Mouse (Mus musculus): Measurements from ENCODE around the gene Ccin.

Gene Ccin

GRCm38 (mm10) chr4:43974914-43975616 is 8.2 kb upstream of the Ccin start:
- DNase-seq (ENCODE audit: low spot score), result no peak

DNA sequence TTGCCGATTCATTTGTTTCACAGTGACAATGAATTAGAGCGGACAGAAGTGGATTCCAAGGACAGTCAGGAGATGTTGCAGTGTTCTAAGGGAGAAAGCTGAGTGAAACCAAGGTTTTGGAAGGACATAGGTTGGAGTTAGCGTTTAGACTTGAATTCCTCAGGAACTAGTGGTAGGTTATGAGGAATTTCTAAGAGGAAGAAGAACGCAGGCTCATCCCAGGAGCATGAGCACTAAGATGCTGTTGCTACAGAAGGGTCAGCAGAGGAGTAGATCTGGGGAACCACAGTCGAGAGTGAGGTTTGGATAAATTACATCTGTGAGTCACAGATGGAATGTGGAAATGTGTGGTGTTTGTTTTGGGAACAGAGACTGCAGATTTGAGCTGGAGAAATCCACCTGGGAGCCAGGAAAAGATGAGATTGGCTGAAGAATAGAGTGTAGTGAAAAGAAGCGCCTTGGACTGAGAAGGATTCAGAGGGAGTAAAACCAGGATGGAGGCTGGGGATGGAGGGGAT is 7.0 kb upstream of the Ccin start:
- DNase-seq (ENCODE audit: low spot score), result no peak

GRCm38 (mm10) chr4:43978521-43979443 is 4.5 kb upstream of the Ccin start:
- peak; percentile 82 for DNase-seq (ENCODE audit: low spot score)

DNA sequence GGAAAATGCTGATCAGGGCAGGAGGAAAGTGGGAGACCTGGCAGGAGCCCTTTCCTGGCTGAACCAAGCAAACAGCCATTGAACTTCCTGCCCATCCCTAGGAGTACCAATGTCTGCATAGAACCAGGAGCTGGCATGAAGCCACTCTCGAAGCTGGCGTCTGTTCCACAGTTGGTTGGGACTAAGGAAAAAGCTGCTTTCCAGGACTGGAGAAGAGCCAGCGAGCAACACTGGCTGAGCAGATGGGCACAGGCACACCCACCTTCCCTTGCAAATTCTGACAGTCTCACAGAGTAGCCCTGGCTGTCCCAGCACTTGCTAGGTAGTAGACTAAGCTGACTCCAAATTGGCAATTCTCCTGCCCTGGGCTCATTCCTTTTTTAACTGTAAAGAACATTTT is 3.5 kb upstream of the Ccin start:
- DNase-seq (ENCODE audit: low spot score), result peak; percentile 68

GRCm38 (mm10) chr4:43980236-43980635 is 3.0 kb upstream of the Ccin start:
- peak; percentile 42 for DNase-seq (ENCODE audit: low spot score)

GRCm38 (mm10) chr4:43980846-43981245 is 2.4 kb upstream of the Ccin start:
- peak; percentile 19 for DNase-seq (ENCODE audit: low spot score)

- DNase-seq (ENCODE audit: low spot score), result peak; percentile 28
Observed at GRCm38 (mm10) chr4:43981251-43981650, 2.0 kb upstream of the Ccin start.

- DNase-seq (ENCODE audit: low spot score), result peak; percentile 98
Observed at GRCm38 (mm10) chr4:43982053-43982732, 1.1 kb upstream of the Ccin start.

GRCm38 (mm10) chr4:43983756-43984155 is 473 bp downstream of the Ccin start:
- no peak for DNase-seq (ENCODE audit: low spot score)

GRCm38 (mm10) chr4:43984326-43984725 is 1.0 kb downstream of the Ccin start:
- no peak for DNase-seq (ENCODE audit: low spot score)

DNA sequence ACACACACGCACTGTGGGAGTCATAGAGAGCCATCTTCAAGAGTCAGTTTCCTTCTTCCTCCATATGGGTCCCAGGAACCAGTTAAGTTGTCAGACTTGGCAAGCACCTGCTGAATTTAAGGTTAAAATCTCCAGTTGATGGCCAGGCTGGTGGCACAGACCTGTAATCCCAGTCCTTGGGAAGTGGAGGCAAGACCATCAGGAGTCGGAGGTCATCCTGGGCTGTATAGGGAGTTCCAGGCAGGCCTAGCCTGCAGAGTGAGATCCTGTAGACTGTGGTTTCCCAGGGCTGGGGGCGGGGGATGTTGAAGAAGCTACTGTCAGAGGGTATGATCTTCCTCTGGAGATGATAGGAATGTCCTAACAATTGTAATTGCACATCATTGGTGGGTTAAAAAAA is 5.7 kb downstream of the Ccin start:
- DNase-seq (ENCODE audit: low spot score), result no peak

DNA sequence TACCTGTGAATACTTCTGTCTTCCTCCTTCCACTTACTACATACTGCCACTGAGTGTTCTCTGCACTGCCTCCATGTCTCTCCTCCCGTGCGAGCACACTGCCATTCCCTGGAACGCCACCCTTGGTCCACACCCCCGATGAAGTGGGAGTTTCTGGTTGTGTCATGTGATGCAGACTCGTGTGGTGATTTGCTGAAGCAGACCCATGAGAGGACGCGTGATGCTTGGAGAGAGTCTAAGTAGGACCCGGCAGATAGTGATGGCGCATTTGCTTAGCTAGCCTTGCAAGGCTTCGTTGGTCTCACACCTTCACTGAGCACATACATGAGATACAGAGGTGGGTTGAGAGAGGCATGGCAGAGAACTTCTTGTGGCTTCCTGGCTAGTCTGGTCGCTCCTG is 9.8 kb downstream of the Ccin start:
- DNase-seq (ENCODE audit: low spot score), result no peak

DNA sequence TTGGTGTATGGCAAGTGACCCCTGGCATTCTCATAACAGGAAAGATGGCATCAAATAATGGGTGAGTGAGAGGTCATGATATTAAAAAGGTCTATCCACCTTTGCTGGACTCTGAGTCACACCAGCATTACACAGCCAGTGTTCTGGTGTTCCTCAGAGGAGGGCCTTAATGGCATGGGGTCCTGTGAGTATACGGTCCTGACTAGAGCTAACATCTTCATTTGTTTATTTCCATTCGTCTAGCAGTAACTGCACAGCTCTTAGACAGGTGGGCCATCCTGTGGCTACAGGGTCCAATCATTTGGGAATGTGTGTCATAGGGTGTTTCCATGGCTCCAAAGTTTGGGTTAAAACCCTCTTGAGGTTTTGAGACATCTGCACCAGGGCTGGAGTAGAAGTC is 11.1 kb downstream of the Ccin start:
- no peak for DNase-seq (ENCODE audit: low spot score)

DNA sequence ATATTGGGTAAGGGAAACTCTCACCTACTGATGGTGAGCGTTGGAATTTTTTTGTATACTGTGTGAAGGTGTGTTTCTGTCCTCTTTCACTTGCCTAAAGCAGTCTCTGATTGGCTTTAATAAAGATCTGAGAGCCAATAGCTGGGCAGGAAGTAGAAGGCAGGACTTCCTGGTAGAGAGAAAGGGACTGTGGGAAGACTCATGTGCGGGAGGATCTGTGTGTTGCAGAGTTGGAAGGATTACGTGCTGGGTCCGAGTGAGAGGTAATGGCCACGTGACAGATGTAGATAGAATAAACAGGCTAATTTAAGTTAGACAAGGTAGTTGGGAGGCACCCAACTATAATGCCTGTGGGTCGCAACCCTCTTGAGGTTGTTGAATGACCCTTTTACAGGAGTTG is 20.3 kb downstream of the Ccin start:
- no peak for DNase-seq (ENCODE audit: low spot score)

DNA sequence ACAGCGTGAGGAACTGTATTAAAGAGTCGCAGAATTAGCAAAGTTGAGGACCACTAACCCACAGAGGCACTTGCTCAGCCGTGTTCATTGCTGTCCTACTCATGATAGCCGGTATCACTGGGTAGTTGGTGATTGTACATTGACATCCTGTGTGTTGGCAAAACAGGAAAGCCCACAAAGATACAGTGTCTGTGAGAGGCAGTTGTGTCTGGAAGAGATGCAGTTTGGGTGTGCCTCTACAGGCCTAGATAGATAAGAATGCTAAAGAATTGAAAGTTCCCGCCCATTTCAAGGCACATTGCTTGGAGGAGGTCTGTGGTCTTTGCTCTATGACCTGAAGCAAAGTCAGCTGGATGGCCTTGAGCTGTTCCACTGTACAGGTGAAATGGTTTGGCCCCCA is 20.8 kb downstream of the Ccin start, which contains the start of gene Clta:
Clta (plus strand) TSS at position 327 of the 400 bp plus-strand sequence.
- no peak for DNase-seq (ENCODE audit: low spot score)

DNA sequence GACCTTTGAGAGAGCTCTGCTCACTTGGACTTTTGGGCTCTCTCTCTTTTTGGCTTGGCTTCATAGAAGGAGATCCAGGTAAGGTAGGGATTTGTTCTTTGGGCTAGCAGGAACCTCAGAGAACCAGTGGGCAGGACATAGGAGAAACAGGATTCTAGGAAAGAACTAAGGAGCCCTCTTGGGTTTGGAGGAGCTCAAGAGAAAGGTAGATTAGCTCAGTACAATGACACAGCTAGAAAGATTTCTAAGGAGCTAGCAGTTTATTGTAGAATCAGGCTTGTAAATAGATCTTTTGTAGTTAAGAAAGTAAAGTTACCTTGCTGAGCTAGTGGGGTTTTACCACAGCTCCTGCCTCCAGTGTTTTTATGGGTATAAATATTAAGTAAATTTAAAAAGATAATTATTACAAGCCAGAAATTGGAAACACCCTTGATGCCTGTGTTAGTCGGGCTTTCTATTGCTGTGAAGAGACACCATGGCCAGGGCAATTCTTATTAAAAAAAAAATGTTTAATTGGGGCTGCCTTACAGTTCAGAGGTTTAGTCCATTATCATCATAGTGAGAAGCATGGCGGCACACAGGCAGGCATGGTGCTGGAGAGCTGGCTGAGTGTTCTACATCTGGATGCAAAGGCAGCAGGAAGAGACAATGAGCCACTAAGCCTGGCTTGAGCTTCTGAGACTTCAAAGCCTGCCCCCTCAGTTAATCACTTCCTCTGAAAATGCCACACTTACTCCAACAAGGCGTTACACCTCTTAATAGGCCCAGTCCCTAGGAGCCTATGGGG is 21.5 kb downstream of the Ccin start:
- no peak for DNase-seq (ENCODE audit: low spot score)

- no peak for DNase-seq (ENCODE audit: low spot score)
Observed at GRCm38 (mm10) chr4:44010176-44010575, 26.9 kb downstream of the Ccin start.

DNA sequence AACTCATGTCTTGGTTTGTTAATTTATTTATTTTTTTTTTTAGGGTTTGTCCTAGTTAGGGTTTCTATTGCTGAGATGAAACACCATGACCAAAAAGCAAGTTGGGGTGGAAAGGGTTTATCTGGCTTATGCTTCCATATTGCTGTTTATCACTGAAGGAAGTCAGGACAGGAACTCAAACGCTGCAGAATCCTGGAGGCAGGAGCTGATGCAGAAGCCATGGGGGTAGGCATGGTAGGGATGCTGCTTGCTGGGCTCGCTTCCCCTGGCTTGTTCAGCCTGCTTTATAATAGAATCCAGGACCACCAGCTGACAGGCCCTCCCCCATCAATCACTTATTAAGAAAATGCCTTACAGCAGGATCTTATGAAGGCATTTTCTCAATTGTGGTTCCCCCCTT is 27.6 kb downstream of the Ccin start:
- DNase-seq (ENCODE audit: low spot score), result no peak

GRCm38 (mm10) chr4:44011799-44012198 is 28.5 kb downstream of the Ccin start:
- no peak for DNase-seq (ENCODE audit: low spot score)

DNA sequence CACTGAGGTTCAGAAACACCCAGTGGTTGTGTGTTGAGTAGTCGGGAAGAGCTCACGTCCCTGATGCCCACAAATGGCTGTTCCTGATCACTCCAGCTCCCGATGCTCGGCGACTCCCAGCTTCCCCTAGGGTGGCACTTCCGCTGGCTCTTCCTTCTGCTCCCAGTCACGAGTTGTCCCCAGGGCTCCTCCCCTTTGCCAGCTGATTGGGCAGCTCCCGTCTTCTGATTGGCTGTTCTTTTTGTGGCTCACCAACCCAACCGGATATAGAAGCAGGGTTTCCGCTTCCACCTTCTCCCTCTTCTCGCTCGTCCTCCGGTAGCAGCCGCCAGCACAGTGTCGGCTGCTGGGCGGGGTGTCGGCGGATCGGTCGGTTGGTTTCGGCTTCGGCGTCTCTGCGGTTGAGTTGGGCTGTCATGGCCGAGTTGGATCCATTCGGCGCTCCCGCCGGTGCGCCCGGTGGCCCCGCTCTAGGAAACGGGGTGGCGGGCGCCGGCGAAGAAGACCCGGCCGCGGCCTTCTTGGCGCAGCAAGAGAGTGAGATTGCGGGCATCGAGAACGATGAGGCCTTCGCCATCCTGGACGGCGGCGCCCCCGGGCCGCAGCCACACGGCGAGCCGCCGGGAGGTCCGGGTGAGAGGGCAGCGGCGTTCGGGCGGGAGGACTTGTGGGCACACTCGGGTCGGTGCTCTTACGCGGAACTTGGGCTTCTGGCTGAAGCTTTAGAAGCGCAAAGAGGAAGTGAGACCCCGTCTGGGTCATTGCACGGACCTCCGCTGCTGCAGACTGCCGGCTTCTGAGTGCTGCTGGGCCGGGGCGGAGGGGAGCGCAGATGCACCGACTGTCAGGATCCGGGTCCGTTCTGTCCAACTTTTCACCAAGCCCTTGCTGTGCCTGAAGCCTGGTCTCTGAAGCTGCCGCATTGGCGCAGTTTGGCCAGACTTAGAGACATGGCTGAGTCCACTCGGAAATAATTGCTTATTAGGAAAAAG is 29.4 kb downstream of the Ccin start:
- peak; percentile 89 for DNase-seq (ENCODE audit: low spot score)
